Mouse (Mus musculus) heart, adult 2 months (tissue): ENCODE measurements at regions not wholly inside any gene's neighbourhood (a gene's known extent, or its start where the extent isn't known, plus 50 kb on each side); places are given as distances from the start of the nearest gene placed in this dataset.

ENCODE experiments used
- CTCF ChIP-seq: fragments of 200-600 bp; IDR thresholded peaks from 2 replicates; pipeline ENCODE4 v1.8.1; 2022; ENCODE audit warnings: antibody characterized with exemption, mild to moderate bottlenecking, moderate library complexity
- EP300 ChIP-seq: fragments of 200-500 bp; IDR thresholded peaks from 2 replicates; pipeline ENCODE4 v1.6.1; 2011; ENCODE audit warnings: low read depth, low read length, control low read depth; ENCODE audit not compliant: insufficient read depth
- POLR2A ChIP-seq: fragments of 200-500 bp; IDR thresholded peaks from 2 replicates; pipeline ENCODE4 v1.6.1; 2011; ENCODE audit warnings: mild to moderate bottlenecking, low read depth, low read length, control low read depth; ENCODE audit not compliant: insufficient read depth

DNA sequence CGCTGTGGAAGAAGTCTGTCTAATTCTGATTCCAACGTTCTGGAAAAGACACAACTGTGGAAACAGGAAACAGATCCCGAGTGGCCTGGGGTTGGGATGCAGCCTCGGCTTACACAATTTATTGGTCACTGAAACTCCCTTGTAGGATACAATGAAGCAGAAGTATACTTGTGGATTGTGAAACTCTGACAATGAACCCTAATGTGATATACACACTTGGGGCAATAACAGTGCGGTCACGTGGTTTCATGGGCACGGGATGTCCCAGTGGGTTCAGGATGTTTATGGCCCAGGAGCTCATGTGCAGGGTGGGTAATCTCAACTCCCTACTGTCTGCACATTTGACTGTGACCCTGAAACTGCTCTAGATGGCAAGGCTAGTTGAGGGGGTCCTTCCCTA is 68.8 kb upstream of the Slc25a33 start:
- no peak for TF ChIP-seq POLR2A
- TF ChIP-seq CTCF = no peak
- TF ChIP-seq EP300 = no peak
